Mouse (Mus musculus) lung, adult 10 weeks (tissue): ENCODE measurements around the gene Zfp119b. TPM values are rescaled to one million over a fixed set of nuclear protein-coding genes. Genes with fewer than 3 reads are reported as not detected.

Experiments
- polyA plus RNA-seq: library from polyadenylated mRNA; stranded (reverse); fragments of 350-450 nt; fragmentation: Illumina TruSeq; extraction: RNeasy Lipid Tissue Mini Kit (QIAGEN cat#74804); gene quantifications from one replicate; pipeline ENCODE4 v1.2.3, GENCODE M21; 2014; ENCODE audit warnings: low read depth, low replicate concordance; ENCODE audit not compliant: insufficient read depth

Zfp119b gene
- polyA plus RNA-seq, result 6.3 TPM

DNA sequence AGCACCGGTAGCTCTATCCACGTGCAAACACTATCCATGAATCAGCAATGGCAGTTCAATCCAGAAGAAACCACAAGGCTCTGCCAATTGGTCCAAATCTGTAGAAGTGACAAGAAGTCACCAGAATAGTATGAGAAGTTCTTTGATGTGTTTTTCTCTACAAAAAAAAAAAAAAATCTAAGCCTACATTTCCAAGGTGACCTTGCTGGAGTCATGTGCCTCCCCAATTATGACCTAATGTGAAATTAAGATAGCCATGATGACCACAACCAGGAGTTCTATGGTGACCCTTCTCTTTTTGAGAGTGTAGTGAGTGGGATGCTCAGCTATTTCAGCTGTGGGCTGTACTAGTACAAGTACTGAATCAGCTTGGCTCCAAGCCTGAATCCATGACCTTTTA is at the start of gene Zfp119b:
Gene Zfp119b, minus strand, starts transcription at position 101 of the 400 bp plus-strand sequence.

DNA sequence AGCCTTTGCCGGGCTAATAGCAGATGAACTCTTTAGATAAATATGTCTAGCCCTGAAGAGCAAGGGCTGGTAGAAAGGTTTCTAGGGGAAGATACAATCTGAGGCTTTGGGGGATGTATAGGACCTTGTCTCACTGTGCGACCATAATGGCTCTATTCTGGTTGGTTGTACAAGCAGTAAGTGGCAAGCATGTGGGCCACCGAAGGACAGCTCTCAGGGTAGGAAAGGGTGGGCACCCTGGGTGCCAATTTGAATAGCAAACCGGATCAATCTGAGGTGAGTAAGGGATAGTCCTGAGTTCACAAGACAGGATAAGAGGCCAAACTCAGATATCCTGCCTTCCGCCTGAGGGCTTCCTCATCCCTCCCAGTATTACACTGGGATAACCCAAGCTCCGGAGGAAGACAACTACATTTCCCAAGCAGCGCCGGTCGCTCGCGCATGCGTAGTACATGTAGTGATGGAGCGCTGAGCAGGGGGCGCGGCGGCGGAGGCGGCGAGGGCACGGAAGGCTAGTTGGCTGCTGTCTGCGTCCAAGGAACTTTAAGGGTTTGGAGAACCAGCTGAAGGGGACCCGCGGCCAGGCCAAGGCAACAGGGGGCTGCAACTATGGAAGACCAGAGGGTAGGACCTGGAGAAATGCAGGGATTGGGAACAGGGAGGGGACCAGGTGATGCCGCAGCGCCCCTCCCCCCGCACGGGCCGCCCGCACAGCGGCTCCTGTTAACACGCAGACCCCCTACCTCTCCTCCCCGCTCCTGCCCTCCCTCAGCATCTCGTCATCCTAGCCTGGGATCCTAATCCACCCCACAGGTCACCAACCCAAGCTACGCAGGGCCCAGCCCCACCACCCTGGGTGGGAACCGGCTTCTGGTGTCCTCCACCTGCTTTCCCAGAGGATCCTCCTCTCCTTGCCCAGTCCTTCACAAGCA is 37.0 kb upstream of the Zfp119b start, which contains the start of gene Fsd1:
Gene Fsd1, plus strand, starts transcription at position 480 of the 932 bp plus-strand sequence.

GRCm38 (mm10) chr17:55969966-55970891 is 20.9 kb upstream of the Zfp119b start, which contains the start of gene Shd:
TSS of gene Shd (plus strand) at chr17:55970467.

GRCm38 (mm10) chr17:55958918-55959728 is 9.8 kb upstream of the Zfp119b start, which contains the start of gene Yju2:
TSS of gene Yju2 (plus strand) at chr17:55959099.

DNA sequence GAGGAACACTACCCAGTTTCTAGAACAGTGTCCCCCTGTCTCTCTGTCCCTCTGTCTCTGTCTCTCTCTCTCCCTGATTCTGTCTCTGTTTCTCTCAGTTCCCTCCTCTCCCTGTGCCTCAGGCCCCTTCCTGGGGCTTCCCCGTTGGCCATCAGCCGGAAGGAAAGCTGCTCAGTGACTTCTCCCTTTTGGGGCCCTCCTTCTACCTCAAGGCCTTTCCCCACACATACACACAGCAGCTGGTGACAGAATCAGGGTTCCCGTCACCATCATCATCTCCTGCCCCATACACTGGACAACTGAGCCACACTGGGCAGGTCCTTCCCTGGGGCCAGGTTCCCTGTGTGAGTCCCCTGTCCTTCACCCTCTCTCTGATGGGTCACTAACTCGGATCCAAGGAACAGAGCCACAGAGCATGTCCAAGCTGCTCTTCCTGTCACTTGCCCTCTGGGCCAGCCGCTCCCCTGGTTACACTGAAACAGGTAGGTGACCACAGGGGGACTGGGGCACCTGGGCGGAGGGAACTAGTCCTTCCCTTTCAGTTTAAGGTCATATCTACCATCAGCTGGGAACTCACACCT is 3.2 kb upstream of the Zfp119b start, which contains the start of gene Ebi3:
Gene Ebi3, plus strand, starts transcription at position 194 of the 581 bp plus-strand sequence.

Other genes with a start within 250 kb of the Zfp119b start
- gene Pot1b, start 236.9 kb downstream of the Zfp119b start, polyA plus RNA-seq, result 5.7 TPM
- 2.5 TPM for gene Adgre4, start 199.5 kb downstream of the Zfp119b start, polyA plus RNA-seq
- gene Zfp119a, start 70.6 kb downstream of the Zfp119b start, polyA plus RNA-seq, result 4.2 TPM
- gene Zfp959, start 57.4 kb downstream of the Zfp119b start, polyA plus RNA-seq, result 10.6 TPM
- 3.7 TPM for gene Ebi3, start 3.1 kb upstream of the Zfp119b start, polyA plus RNA-seq
- 11.8 TPM for gene Yju2, start 9.6 kb upstream of the Zfp119b start, polyA plus RNA-seq
- gene Shd, start 21.0 kb upstream of the Zfp119b start, polyA plus RNA-seq, result 0.27 TPM
- gene Fsd1, start 37.0 kb upstream of the Zfp119b start, polyA plus RNA-seq, result not detected
- 24.8 TPM for gene Stap2, start 56.1 kb upstream of the Zfp119b start, polyA plus RNA-seq
- 46.4 TPM for gene Mpnd, start 56.2 kb upstream of the Zfp119b start, polyA plus RNA-seq
- 29.8 TPM for gene Sh3gl1, start 87.1 kb upstream of the Zfp119b start, polyA plus RNA-seq
- 1.4 TPM for gene Chaf1a, start 90.9 kb upstream of the Zfp119b start, polyA plus RNA-seq
- gene Ubxn6, start 125.5 kb upstream of the Zfp119b start, polyA plus RNA-seq, result 44.7 TPM
- 35.9 TPM for gene Hdgfl2, start 130.1 kb upstream of the Zfp119b start, polyA plus RNA-seq
- gene Plin4, start 160.3 kb upstream of the Zfp119b start, polyA plus RNA-seq, result 8.1 TPM
- 2.9 TPM for gene Plin5, start 168.1 kb upstream of the Zfp119b start, polyA plus RNA-seq
- gene Lrg1, start 172.5 kb upstream of the Zfp119b start, polyA plus RNA-seq, result 77.3 TPM
- gene Sema6b, start 190.8 kb upstream of the Zfp119b start, polyA plus RNA-seq, result 3.0 TPM
- gene Tnfaip8l1, start 213.0 kb upstream of the Zfp119b start, polyA plus RNA-seq, result 1.7 TPM
- gene Mydgf, start 234.4 kb upstream of the Zfp119b start, polyA plus RNA-seq, result 53.7 TPM